Mouse (Mus musculus) sigmoid colon, adult 10 weeks (tissue): Measurements from ENCODE around the gene A26c2. TPM values are rescaled to one million over a fixed set of nuclear protein-coding genes. Genes with fewer than 3 reads are reported as not detected.

Experiments
- polyA plus RNA-seq: library from polyadenylated mRNA; stranded (reverse); fragments of 350-450 nt; fragmentation: Illumina TruSeq; extraction: RNeasy Lipid Tissue Mini Kit (QIAGEN cat#74804); gene quantifications from one replicate; pipeline ENCODE4 v1.2.3, GENCODE M21; 2014; ENCODE audit warnings: low read depth, low replicate concordance

A26c2 gene
- polyA plus RNA-seq: not detected

DNA sequence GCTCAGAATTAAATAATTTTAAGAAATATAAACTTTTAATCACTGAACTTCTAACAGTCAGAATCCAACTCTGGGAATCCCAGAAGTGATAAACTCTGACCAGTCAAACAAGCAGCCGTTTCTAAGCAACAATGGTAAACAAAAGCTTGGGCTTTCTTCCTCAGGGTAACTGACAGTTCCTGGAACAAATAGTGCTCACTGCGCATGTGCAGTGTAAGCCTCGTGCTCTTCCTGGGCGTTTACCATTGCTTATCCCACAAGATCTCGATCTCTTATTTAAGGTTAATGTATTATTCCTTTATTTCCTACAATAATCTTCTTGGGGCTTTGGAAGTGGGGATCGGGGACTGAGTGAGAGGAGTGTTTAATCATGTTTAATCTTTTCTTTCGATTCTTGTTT is at the start of gene A26c2:
A26c2 (minus strand) TSS at position 101 of the 400 bp plus-strand sequence.

